Mouse (Mus musculus) embryonic fibroblast, embryonic 13.5 days (primary cell): ENCODE results near the gene Adprhl1.

Experiments
- CTCF ChIP-seq: IDR thresholded peaks from 2 replicates; pipeline ENCODE4 v1.5.1; 2011; ENCODE audit warnings: mild to moderate bottlenecking, control low read depth, low read length, moderate library complexity, borderline replicate concordance; ENCODE audit not compliant: insufficient read depth
- POLR2A ChIP-seq: IDR thresholded peaks from 2 replicates; pipeline ENCODE4 v1.6.1; 2011; ENCODE audit warnings: low read depth, mild to moderate bottlenecking, control low read depth, low read length, moderate library complexity

DNA sequence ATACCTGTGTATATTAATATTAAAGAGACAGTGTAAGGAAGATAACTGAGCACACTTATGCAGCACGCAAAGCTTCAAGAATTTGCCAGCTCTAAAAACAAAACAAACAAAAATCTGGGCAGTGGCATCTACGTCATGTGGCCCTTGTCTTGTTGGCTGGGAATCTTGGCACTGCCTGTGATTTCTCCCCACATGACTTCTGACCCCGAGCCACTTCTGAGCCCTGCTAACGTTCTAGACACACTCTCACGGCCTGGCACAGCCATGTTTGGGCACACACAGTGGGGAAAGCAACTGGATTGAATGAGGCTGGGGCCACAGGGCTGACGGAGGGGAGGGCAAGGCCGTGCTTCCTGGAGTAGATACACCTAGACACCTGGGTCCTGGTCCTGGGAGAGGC is 13.3 kb downstream of the Adprhl1 start:
- TF ChIP-seq CTCF (no peak), POLR2A (no peak)
